Mouse (Mus musculus) mature B cell (primary cell): ENCODE measurements around the gene Prpsap1.
"Not testable (repeated sequence)": the region's sequence is repeated elsewhere in the genome, so short reads cannot be mapped to it uniquely, and the experiment has no call there.

Experiments
- in situ Hi-C: fragments of 300-500 bp; cut with MboI; formaldehyde crosslinking; loops from 2 replicates; pipeline ENCODE4 v1.14.3; 2019

The Prpsap1 gene

GRCm38 (mm10) chr11:116488207-116488606, 5.8 kb downstream of the Prpsap1 start:
- in situ Hi-C loops: no loop called here

- in situ Hi-C loops: no loop called here
Measured at GRCm38 (mm10) chr11:116484261-116484660, 9.7 kb downstream of the Prpsap1 start.

- in situ Hi-C loops: no loop called here
Measured at GRCm38 (mm10) chr11:116481776-116482175, 12.2 kb downstream of the Prpsap1 start.

GRCm38 (mm10) chr11:116480975-116481374, 13.0 kb downstream of the Prpsap1 start:
- in situ Hi-C loops: no loop called here

- in situ Hi-C loops: no loop called here
Measured at GRCm38 (mm10) chr11:116479832-116480231, 14.2 kb downstream of the Prpsap1 start.

GRCm38 (mm10) chr11:116478978-116479377, 15.0 kb downstream of the Prpsap1 start:
- in situ Hi-C loops: no loop called here

GRCm38 (mm10) chr11:116477160-116477759, 16.7 kb downstream of the Prpsap1 start:
- in situ Hi-C loops: no loop called here

- in situ Hi-C loops: no loop called here
Measured at GRCm38 (mm10) chr11:116476696-116477095, 17.3 kb downstream of the Prpsap1 start.

- in situ Hi-C loops: no loop called here
Measured at GRCm38 (mm10) chr11:116476041-116476440, 18.0 kb downstream of the Prpsap1 start.

GRCm38 (mm10) chr11:116472275-116472674, 21.7 kb downstream of the Prpsap1 start:
- in situ Hi-C loops: no loop called here

- in situ Hi-C loops: no loop called here
Measured at GRCm38 (mm10) chr11:116470896-116471295, 23.1 kb downstream of the Prpsap1 start.

- in situ Hi-C loops: no loop called here
Measured at GRCm38 (mm10) chr11:116470249-116470648, 23.8 kb downstream of the Prpsap1 start.

GRCm38 (mm10) chr11:116468338-116468737, 25.7 kb downstream of the Prpsap1 start:
- in situ Hi-C loops: not testable (repeated sequence)

GRCm38 (mm10) chr11:116466141-116466540, 27.9 kb downstream of the Prpsap1 start, which contains the start of gene Qrich2:
Gene Qrich2 (minus strand): TSS chr11:116466241.
- in situ Hi-C loops: no loop called here

- in situ Hi-C loops: no loop called here
Measured at GRCm38 (mm10) chr11:116463833-116464232, 30.2 kb downstream of the Prpsap1 start.

- in situ Hi-C loops: no loop called here
Measured at GRCm38 (mm10) chr11:116463338-116463737, 30.7 kb downstream of the Prpsap1 start.

- in situ Hi-C loops: loop anchor here (10.0 kb wide), 1 partner anchor 235 kb away; no protein-coding TSS in a partner anchor
Measured at GRCm38 (mm10) chr11:116459786-116460185, 34.2 kb downstream of the Prpsap1 start.

- in situ Hi-C loops: loop anchor here (10.0 kb wide), 1 partner anchor 231 kb away; no protein-coding TSS in a partner anchor
Measured at GRCm38 (mm10) chr11:116456234-116456633, 37.8 kb downstream of the Prpsap1 start.

GRCm38 (mm10) chr11:116453889-116454288, 40.1 kb downstream of the Prpsap1 start:
- in situ Hi-C loops: loop anchor here (10.0 kb wide), 1 partner anchor 229 kb away; no protein-coding TSS in a partner anchor

- in situ Hi-C loops: loop anchor here (5.0 kb wide), 1 partner anchor 132 kb away; no protein-coding TSS in a partner anchor
Measured at GRCm38 (mm10) chr11:116449341-116449740, 44.7 kb downstream of the Prpsap1 start.

GRCm38 (mm10) chr11:116447822-116448221, 46.2 kb downstream of the Prpsap1 start:
- in situ Hi-C loops: loop anchor here (5.0 kb wide), 1 partner anchor 131 kb away; no protein-coding TSS in a partner anchor

- in situ Hi-C loops: loop anchor here (5.0 kb wide), 1 partner anchor 129 kb away; no protein-coding TSS in a partner anchor
Measured at GRCm38 (mm10) chr11:116446308-116446887, 47.6 kb downstream of the Prpsap1 start.
